Mouse (Mus musculus): ENCODE data around the gene Oscp1.
"Not testable (repeated sequence)": the region's sequence is repeated elsewhere in the genome, so short reads cannot be mapped to it uniquely, and the experiment has no call there.

Gene Oscp1

GRCm38 (mm10) chr4:126083021-126083420, 24.7 kb downstream of the Oscp1 start:
- DNase-seq (ENCODE audit: low read depth, low spot score), result no peak

GRCm38 (mm10) chr4:126084382-126084781, 26.0 kb downstream of the Oscp1 start:
- no peak for DNase-seq (ENCODE audit: low read depth, low spot score)

GRCm38 (mm10) chr4:126085996-126086576, 27.7 kb downstream of the Oscp1 start:
- peak; percentile 87 for DNase-seq (ENCODE audit: low read depth, low spot score)

GRCm38 (mm10) chr4:126090101-126090847, 31.9 kb downstream of the Oscp1 start:
- DNase-seq (ENCODE audit: low read depth, low spot score), result no peak

GRCm38 (mm10) chr4:126090848-126091124, 32.4 kb downstream of the Oscp1 start:
- DNase-seq (ENCODE audit: low read depth, low spot score), result no peak

- no peak for DNase-seq (ENCODE audit: low read depth, low spot score)
Observed at GRCm38 (mm10) chr4:126091873-126092272, 33.5 kb downstream of the Oscp1 start.

- DNase-seq (ENCODE audit: low read depth, low spot score), result not testable (repeated sequence)
Observed at GRCm38 (mm10) chr4:126095622-126096430, 37.5 kb downstream of the Oscp1 start.

GRCm38 (mm10) chr4:126096464-126097111, 38.2 kb downstream of the Oscp1 start, which contains the start of gene Lsm10:
TSS of gene Lsm10 (plus strand) at chr4:126096623.
- peak; percentile 99 for DNase-seq (ENCODE audit: low read depth, low spot score)

- no peak for DNase-seq (ENCODE audit: low read depth, low spot score)
Observed at GRCm38 (mm10) chr4:126097711-126098253, 39.4 kb downstream of the Oscp1 start.

- DNase-seq (ENCODE audit: low read depth, low spot score), result no peak
Observed at GRCm38 (mm10) chr4:126099365-126099764, 41.0 kb downstream of the Oscp1 start.

GRCm38 (mm10) chr4:126100764-126101163, 42.4 kb downstream of the Oscp1 start:
- no peak for DNase-seq (ENCODE audit: low read depth, low spot score)

- peak; percentile 79 for DNase-seq (ENCODE audit: low read depth, low spot score)
Observed at GRCm38 (mm10) chr4:126102061-126102841, 43.9 kb downstream of the Oscp1 start.

- peak; percentile 72 for DNase-seq (ENCODE audit: low read depth, low spot score)
Observed at GRCm38 (mm10) chr4:126103057-126103581, 44.8 kb downstream of the Oscp1 start.

- peak; percentile 98 for DNase-seq (ENCODE audit: low read depth, low spot score)
Observed at GRCm38 (mm10) chr4:126103590-126104068, 45.3 kb downstream of the Oscp1 start, which contains the start of gene Stk40. TSS of gene Stk40 (plus strand) at chr4:126103957.

- no peak for DNase-seq (ENCODE audit: low read depth, low spot score)
Observed at GRCm38 (mm10) chr4:126104261-126105075, 46.1 kb downstream of the Oscp1 start.

- no peak for DNase-seq (ENCODE audit: low read depth, low spot score)
Observed at GRCm38 (mm10) chr4:126105131-126105783, 46.9 kb downstream of the Oscp1 start.

GRCm38 (mm10) chr4:126108061-126108740, 49.8 kb downstream of the Oscp1 start:
- DNase-seq (ENCODE audit: low read depth, low spot score), result no peak

- DNase-seq (ENCODE audit: low read depth, low spot score), result no peak
Observed at GRCm38 (mm10) chr4:126109613-126110373, 51.4 kb downstream of the Oscp1 start.
